Mouse (Mus musculus): ENCODE results near the gene Olfr543. TPM values are rescaled to one million over a fixed set of nuclear protein-coding genes. Genes with fewer than 3 reads are reported as not detected.

The Olfr543 gene
- total and polyA plus RNA-seq, 2 experiments from 2014 or later: 0.23 TPM; not detected in 1

DNA sequence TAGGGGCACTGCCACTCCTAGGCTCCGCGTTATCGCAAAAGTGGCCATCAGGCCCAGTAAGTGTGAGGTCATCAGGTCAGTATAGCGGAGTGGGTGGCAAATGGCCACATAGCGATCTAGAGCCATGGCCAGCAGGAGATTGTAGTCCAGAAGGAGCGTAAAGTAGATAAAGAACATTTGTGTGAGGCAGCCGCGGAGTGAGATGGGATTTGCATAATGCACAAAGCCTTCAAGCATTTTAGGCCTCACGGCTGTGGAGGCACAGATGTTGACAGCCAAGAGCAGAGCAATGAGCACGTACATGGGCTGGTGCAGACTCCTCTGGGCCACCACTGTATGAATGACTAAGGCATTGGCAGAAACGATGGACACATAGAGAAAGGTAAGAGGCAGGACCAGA is 4.1 kb downstream of the Olfr543 start:
- no peak overlapping the region for H3K9ac ChIP-seq
- ATAC-seq (no peak), DNase-seq (no peak)
- no peak; the same call in 1 of the 2 replicates for TF ChIP-seq CTCF (IDR thresholded peaks at IDR 0.05; ENCODE audit: low read depth)
- H3K4me3 ChIP-seq (ENCODE audit: low read depth, low read length): no peak overlapping the region
- no peak overlapping the region for H3K4me2 ChIP-seq (ENCODE audit: low read depth)
- WGBS: 69% methylated on average over 11 of the region's 11 CpGs
- H3K36me3 ChIP-seq (ENCODE audit: insufficient read depth): no peaks in the 10 kb centered on the region
- H3K27ac ChIP-seq (ENCODE audit: low read depth, low read length): no peak overlapping the region
- H3K9me3 ChIP-seq (ENCODE audit: low read length): no peaks in the 10 kb centered on the region
- no peaks in the 10 kb centered on the region for H3K27me3 ChIP-seq (ENCODE audit: insufficient read depth, low read length)
- no peaks in the 10 kb centered on the region for H3K4me1 ChIP-seq (ENCODE audit: insufficient read depth)

GRCm38 (mm10) chr7:102476601-102477000 is 4.9 kb downstream of the Olfr543 start:
- 96% methylated on average over 5 of the region's 5 CpGs for WGBS
- H3K36me3 ChIP-seq (ENCODE audit: insufficient read depth): no peaks in the 10 kb centered on the region

DNA sequence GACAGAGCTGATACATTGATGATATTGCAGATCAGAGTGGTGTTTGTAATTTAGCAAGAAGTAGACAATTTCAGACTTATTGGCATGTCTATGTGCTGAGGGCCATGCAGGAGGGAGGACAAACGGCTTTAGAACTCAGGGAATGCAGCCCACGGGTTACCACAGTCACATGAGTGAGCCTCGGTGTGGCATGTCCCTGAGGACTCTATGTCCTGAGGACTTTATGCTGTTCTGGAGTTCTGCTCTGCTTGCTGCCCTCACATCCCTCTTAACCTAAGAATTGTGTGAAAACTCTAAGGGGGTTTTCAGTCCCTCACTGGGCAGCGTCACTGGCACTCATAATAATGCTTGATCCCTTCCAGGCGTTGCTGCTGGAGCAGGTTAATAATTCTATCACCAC is 8.8 kb downstream of the Olfr543 start:
- Histone ChIP-seq H3K4me1 (ENCODE audit: insufficient read depth) (no peaks in the 10 kb centered on the region), H3K4me3 (ENCODE audit: low read depth, low read length) (no peak overlapping the region), H3K4me2 (ENCODE audit: low read depth) (no peak overlapping the region), H3K9me3 (ENCODE audit: low read length) (no peaks in the 10 kb centered on the region), H3K27me3 (ENCODE audit: insufficient read depth, low read length) (no peaks in the 10 kb centered on the region), H3K27ac (ENCODE audit: low read depth, low read length) (no peak overlapping the region), H3K9ac (no peak overlapping the region), H3K36me3 (ENCODE audit: insufficient read depth) (peaks cover 15% of the 10 kb centered on the region)
- 76% methylated on average over 5 of the region's 5 CpGs for WGBS
- ATAC-seq (no peak), DNase-seq (no peak)
- no peak for TF ChIP-seq CTCF (IDR thresholded peaks at IDR 0.05; ENCODE audit: low read depth)

More at GRCm38 (mm10) chr7:102476601-102477000, 4.9 kb downstream of the Olfr543 start:
- no peak overlapping the region for H3K9ac ChIP-seq
- no peak for TF ChIP-seq CTCF (IDR thresholded peaks at IDR 0.05; ENCODE audit: low read depth)
- H3K4me2 ChIP-seq (ENCODE audit: low read depth): no peak overlapping the region
- H3K4me3 ChIP-seq (ENCODE audit: low read depth, low read length): no peak overlapping the region
- no peaks in the 10 kb centered on the region for H3K4me1 ChIP-seq (ENCODE audit: insufficient read depth)
- DNase-seq: no peak
- no peak overlapping the region for H3K27ac ChIP-seq (ENCODE audit: low read depth, low read length)
- no peak for ATAC-seq
- H3K27me3 ChIP-seq (ENCODE audit: insufficient read depth, low read length): no peaks in the 10 kb centered on the region
- H3K9me3 ChIP-seq (ENCODE audit: low read length): no peaks in the 10 kb centered on the region

GRCm38 (mm10) chr7:102467566-102467965 is 13.9 kb downstream of the Olfr543 start:
- Histone ChIP-seq H3K9me3 (ENCODE audit: low read length) (no peaks in the 10 kb centered on the region), H3K4me2 (ENCODE audit: low read depth) (no peak overlapping the region), H3K27me3 (ENCODE audit: insufficient read depth, low read length) (no peaks in the 10 kb centered on the region), H3K4me3 (ENCODE audit: low read depth, low read length) (no peak overlapping the region), H3K27ac (ENCODE audit: low read depth, low read length) (no peak overlapping the region), H3K4me1 (ENCODE audit: insufficient read depth) (no peaks in the 10 kb centered on the region), H3K36me3 (ENCODE audit: insufficient read depth) (peaks cover 62% of the 10 kb centered on the region), H3K9ac (no peak overlapping the region)
- DNase-seq: no peak
- ATAC-seq: no peak
- 81% methylated on average over 8 of the region's 8 CpGs for WGBS
- no peak for TF ChIP-seq CTCF (IDR thresholded peaks at IDR 0.05; ENCODE audit: low read depth)

DNA sequence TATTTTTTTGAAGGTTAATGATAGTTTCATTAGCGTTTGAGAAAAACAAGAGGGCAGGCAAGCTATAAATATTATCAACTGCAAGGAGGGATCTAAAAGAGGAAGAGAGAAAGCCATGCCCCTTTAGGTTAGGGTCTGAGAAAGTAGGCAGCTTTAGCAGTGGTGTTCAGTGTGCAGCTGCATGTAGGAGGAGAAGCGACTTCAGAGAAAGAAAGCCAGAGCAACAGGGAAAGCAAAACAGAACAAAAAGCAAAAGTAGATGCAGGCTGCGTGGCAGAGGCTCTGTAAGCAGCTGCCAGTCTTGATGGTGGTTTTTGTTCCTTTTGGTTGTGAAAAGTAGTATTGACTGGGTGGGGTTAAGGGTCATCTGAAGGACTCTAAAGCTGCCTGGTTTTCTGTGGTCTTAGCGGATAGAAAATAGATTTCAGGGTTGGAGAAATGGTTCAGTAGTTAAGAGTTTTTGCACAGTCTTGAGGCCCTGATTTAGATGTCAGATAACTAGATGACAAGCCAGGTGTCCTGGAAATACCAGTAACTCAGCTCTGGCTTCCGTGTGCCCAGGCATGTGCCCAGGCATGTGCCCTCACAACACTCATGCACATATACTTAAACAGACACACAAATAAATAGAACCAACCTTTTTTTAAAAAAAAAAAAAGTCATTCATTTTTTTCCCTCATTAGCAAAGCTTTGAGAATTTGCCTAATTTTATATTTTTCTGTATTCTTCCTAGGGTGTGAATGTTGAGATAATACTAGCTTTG is 22.7 kb downstream of the Olfr543 start:
- Histone ChIP-seq H3K27me3 (ENCODE audit: insufficient read depth, low read length) (no peaks in the 10 kb centered on the region), H3K9me3 (ENCODE audit: low read length) (no peaks in the 10 kb centered on the region), H3K4me2 (ENCODE audit: low read depth) (no peak overlapping the region), H3K27ac (ENCODE audit: low read depth, low read length) (no peak overlapping the region), H3K4me1 (ENCODE audit: insufficient read depth) (no peaks in the 10 kb centered on the region), H3K36me3 (ENCODE audit: insufficient read depth) (peaks cover 67% of the 10 kb centered on the region), H3K9ac (no peak overlapping the region), H3K4me3 (ENCODE audit: low read depth, low read length) (no peak overlapping the region)
- WGBS: 81% methylated on average over 5 of the region's 5 CpGs
- DNase-seq (no peak), ATAC-seq (no peak)
- TF ChIP-seq CTCF (IDR thresholded peaks at IDR 0.05; ENCODE audit: low read depth): no peak

GRCm38 (mm10) chr7:102446438-102446837 is 35.0 kb downstream of the Olfr543 start:
- DNase-seq (no peak), ATAC-seq (no peak)
- H3K4me2 ChIP-seq (ENCODE audit: low read depth): no peak overlapping the region
- H3K36me3 ChIP-seq (ENCODE audit: insufficient read depth): peaks cover 27% of the 10 kb centered on the region
- H3K4me1 ChIP-seq (ENCODE audit: insufficient read depth): no peaks in the 10 kb centered on the region
- no peak overlapping the region for H3K9ac ChIP-seq
- TF ChIP-seq CTCF (IDR thresholded peaks at IDR 0.05; ENCODE audit: low read depth): no peak
- WGBS: 96% methylated on average over 9 of the region's 9 CpGs
- no peaks in the 10 kb centered on the region for H3K9me3 ChIP-seq (ENCODE audit: low read length)
- no peaks in the 10 kb centered on the region for H3K27me3 ChIP-seq (ENCODE audit: insufficient read depth, low read length)
- H3K27ac ChIP-seq (ENCODE audit: low read depth, low read length): no peak overlapping the region
- H3K4me3 ChIP-seq (ENCODE audit: low read depth, low read length): no peak overlapping the region

- no peaks in the 10 kb centered on the region for H3K4me1 ChIP-seq (ENCODE audit: insufficient read depth)
- H3K36me3 ChIP-seq (ENCODE audit: insufficient read depth): peaks cover 23% of the 10 kb centered on the region
- 84% methylated on average over 2 of the region's 2 CpGs for WGBS
- TF ChIP-seq CTCF (IDR thresholded peaks at IDR 0.05; ENCODE audit: low read depth): no peak
- H3K9me3 ChIP-seq (ENCODE audit: low read length): no peaks in the 10 kb centered on the region
- H3K4me2 ChIP-seq (ENCODE audit: low read depth): no peak overlapping the region
- no peak for DNase-seq
- H3K27ac ChIP-seq (ENCODE audit: low read depth, low read length): no peak overlapping the region
- no peak for ATAC-seq
- no peak overlapping the region for H3K4me3 ChIP-seq (ENCODE audit: low read depth, low read length)
- no peaks in the 10 kb centered on the region for H3K27me3 ChIP-seq (ENCODE audit: insufficient read depth, low read length)
- no peak overlapping the region for H3K9ac ChIP-seq
Observed at GRCm38 (mm10) chr7:102444301-102444700, 37.2 kb downstream of the Olfr543 start.

Data from forebrain, postnatal 0 days (tissue).